Mouse (Mus musculus): ENCODE results near the gene Samd8. TPM values are rescaled to one million over a fixed set of nuclear protein-coding genes. Genes with fewer than 3 reads are reported as not detected.

Gene Samd8
- polyA plus RNA-seq, 1 experiment from 2014 or later: 19.9 TPM

DNA sequence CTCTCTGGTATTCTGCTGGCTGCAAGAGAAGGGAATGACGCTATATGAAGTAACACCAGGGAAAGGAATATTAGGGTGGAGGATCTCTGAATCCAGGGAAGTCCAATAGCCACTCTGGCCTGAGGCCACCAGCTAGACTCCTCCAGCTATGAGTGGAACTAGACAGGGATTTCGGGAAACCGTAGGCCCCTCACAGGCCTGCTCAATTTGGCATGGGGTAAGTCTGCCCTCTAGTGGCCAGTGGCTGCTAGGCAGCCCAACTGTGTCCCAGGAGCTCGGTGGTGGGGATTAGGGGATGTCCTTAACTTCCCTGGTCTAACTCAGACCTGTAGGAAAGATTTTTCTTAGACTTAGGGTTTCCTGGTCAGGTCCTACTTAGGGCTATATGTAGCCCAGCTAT lies 8.5 kb upstream of the Samd8 start:
- Histone ChIP-seq H3K9ac (ENCODE audit: low read depth, low read length) (no peak overlapping the region), H3K9me3 (ENCODE audit: control insufficient read depth, low read length) (no peaks in the 10 kb centered on the region), H3K36me3 (ENCODE audit: control insufficient read depth, insufficient read depth, low read length) (no peaks in the 10 kb centered on the region), H3K4me1 (replicated peaks; ENCODE audit: control insufficient read depth, insufficient read depth, low read length) (no peaks in the 10 kb centered on the region), H3K27me3 (ENCODE audit: control insufficient read depth, insufficient read depth, low read length) (no peaks in the 10 kb centered on the region), H3K27ac (ENCODE audit: low read depth, low read length) (no peak overlapping the region), H3K4me2 (replicated peaks; ENCODE audit: low read depth, low read length) (no peak overlapping the region), H3K4me3 (ENCODE audit: low read depth, low read length) (no peak overlapping the region)
- ATAC-seq (ENCODE audit: low FRiP score) (peak; percentile 65), DNase-seq (ENCODE audit: low spot score) (peak; percentile 90)
- 19% methylated on average over 4 of the region's 4 CpGs for WGBS

GRCm38 (mm10) chr14:21742441-21742840 lies 7.9 kb upstream of the Samd8 start:
- no peaks in the 10 kb centered on the region for H3K9me3 ChIP-seq (ENCODE audit: control insufficient read depth, low read length)
- ATAC-seq (ENCODE audit: low FRiP score) (no peak), DNase-seq (ENCODE audit: low spot score) (no peak)
- no peaks in the 10 kb centered on the region for H3K36me3 ChIP-seq (ENCODE audit: control insufficient read depth, insufficient read depth, low read length)
- no peaks in the 10 kb centered on the region for H3K4me1 ChIP-seq (replicated peaks; ENCODE audit: control insufficient read depth, insufficient read depth, low read length)
- no peaks in the 10 kb centered on the region for H3K27me3 ChIP-seq (ENCODE audit: control insufficient read depth, insufficient read depth, low read length)
- H3K4me3 ChIP-seq (ENCODE audit: low read depth, low read length): no peak overlapping the region
- WGBS: 88% methylated on average over 4 of the region's 4 CpGs
- no peak overlapping the region for H3K4me2 ChIP-seq (replicated peaks; ENCODE audit: low read depth, low read length)
- H3K27ac ChIP-seq (ENCODE audit: low read depth, low read length): no peak overlapping the region
- H3K9ac ChIP-seq (ENCODE audit: low read depth, low read length): no peak overlapping the region

DNA sequence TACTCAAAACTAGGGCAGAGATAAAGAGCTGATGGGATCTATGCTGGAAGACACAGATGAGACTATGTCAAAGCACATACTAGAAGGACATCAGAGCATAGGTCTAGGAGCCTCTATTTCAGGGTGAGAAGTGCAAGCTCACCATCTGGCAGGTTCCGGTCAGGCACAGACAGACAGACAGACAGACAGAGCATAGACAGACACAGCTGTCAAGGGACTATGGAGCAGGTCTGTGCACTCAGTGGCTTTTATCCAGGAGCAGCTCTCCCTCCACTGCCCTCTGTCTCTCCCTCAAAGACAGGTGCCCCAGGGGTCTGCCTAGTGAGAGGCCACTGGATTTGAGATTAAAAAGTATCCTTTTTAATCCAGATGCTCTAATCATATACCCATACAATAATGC lies 6.2 kb upstream of the Samd8 start:
- DNase-seq (ENCODE audit: low spot score) (no peak), ATAC-seq (ENCODE audit: low FRiP score) (no peak)
- no peaks in the 10 kb centered on the region for H3K27me3 ChIP-seq (ENCODE audit: control insufficient read depth, insufficient read depth, low read length)
- H3K9ac ChIP-seq (ENCODE audit: low read depth, low read length): no peak overlapping the region
- no peak overlapping the region for H3K4me3 ChIP-seq (ENCODE audit: low read depth, low read length)
- no peaks in the 10 kb centered on the region for H3K36me3 ChIP-seq (ENCODE audit: control insufficient read depth, insufficient read depth, low read length)
- no peak overlapping the region for H3K27ac ChIP-seq (ENCODE audit: low read depth, low read length)
- no peaks in the 10 kb centered on the region for H3K4me1 ChIP-seq (replicated peaks; ENCODE audit: control insufficient read depth, insufficient read depth, low read length)
- WGBS: 88% methylated on average over 1 of the region's 1 CpGs
- no peaks in the 10 kb centered on the region for H3K9me3 ChIP-seq (ENCODE audit: control insufficient read depth, low read length)
- no peak overlapping the region for H3K4me2 ChIP-seq (replicated peaks; ENCODE audit: low read depth, low read length)

GRCm38 (mm10) chr14:21745149-21745548 lies 5.2 kb upstream of the Samd8 start:
- Histone ChIP-seq H3K4me1 (replicated peaks; ENCODE audit: control insufficient read depth, insufficient read depth, low read length) (no peaks in the 10 kb centered on the region), H3K27ac (ENCODE audit: low read depth, low read length) (no peak overlapping the region), H3K4me3 (ENCODE audit: low read depth, low read length) (no peak overlapping the region), H3K4me2 (replicated peaks; ENCODE audit: low read depth, low read length) (no peak overlapping the region), H3K9ac (ENCODE audit: low read depth, low read length) (no peak overlapping the region), H3K36me3 (ENCODE audit: control insufficient read depth, insufficient read depth, low read length) (no peaks in the 10 kb centered on the region), H3K27me3 (ENCODE audit: control insufficient read depth, insufficient read depth, low read length) (no peaks in the 10 kb centered on the region), H3K9me3 (ENCODE audit: control insufficient read depth, low read length) (no peaks in the 10 kb centered on the region)
- DNase-seq (ENCODE audit: low spot score) (no peak), ATAC-seq (ENCODE audit: low FRiP score) (no peak)
- WGBS: 75% methylated on average over 5 of the region's 5 CpGs

DNA sequence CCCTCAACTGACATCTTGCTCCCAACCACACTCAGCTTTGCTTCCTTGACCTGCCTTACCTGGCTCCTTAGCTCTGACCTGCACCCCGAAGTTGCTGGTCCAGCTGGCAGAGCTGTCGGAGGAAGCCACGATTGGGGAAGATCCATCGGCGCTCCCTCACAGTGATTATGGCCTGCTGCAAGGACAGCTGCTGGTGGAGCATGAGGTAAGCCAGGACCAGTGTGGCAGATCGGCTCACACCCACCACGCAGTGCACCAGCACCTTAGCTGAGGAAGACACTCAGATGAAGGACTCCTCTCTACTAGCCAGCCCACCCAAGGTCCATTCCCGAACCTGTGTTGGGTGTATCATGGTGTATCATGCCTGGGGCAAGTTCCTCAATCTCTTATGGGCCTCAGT lies 4.1 kb upstream of the Samd8 start:
- 85% methylated on average over 8 of the region's 8 CpGs for WGBS
- DNase-seq (ENCODE audit: low spot score): no peak
- no peak overlapping the region for H3K27ac ChIP-seq (ENCODE audit: low read depth, low read length)
- H3K27me3 ChIP-seq (ENCODE audit: control insufficient read depth, insufficient read depth, low read length): no peaks in the 10 kb centered on the region
- no peak overlapping the region for H3K9ac ChIP-seq (ENCODE audit: low read depth, low read length)
- ATAC-seq (ENCODE audit: low FRiP score): no peak
- H3K36me3 ChIP-seq (ENCODE audit: control insufficient read depth, insufficient read depth, low read length): no peaks in the 10 kb centered on the region
- no peak overlapping the region for H3K4me2 ChIP-seq (replicated peaks; ENCODE audit: low read depth, low read length)
- H3K9me3 ChIP-seq (ENCODE audit: control insufficient read depth, low read length): no peaks in the 10 kb centered on the region
- H3K4me1 ChIP-seq (replicated peaks; ENCODE audit: control insufficient read depth, insufficient read depth, low read length): no peaks in the 10 kb centered on the region
- H3K4me3 ChIP-seq (ENCODE audit: low read depth, low read length): no peak overlapping the region

GRCm38 (mm10) chr14:21746846-21747245 lies 3.5 kb upstream of the Samd8 start:
- ATAC-seq (ENCODE audit: low FRiP score) (no peak), DNase-seq (ENCODE audit: low spot score) (no peak)
- no peaks in the 10 kb centered on the region for H3K4me1 ChIP-seq (replicated peaks; ENCODE audit: control insufficient read depth, insufficient read depth, low read length)
- WGBS: 94% methylated on average over 2 of the region's 2 CpGs
- H3K4me2 ChIP-seq (replicated peaks; ENCODE audit: low read depth, low read length): no peak overlapping the region
- no peak overlapping the region for H3K9ac ChIP-seq (ENCODE audit: low read depth, low read length)
- no peaks in the 10 kb centered on the region for H3K9me3 ChIP-seq (ENCODE audit: control insufficient read depth, low read length)
- no peak overlapping the region for H3K4me3 ChIP-seq (ENCODE audit: low read depth, low read length)
- H3K36me3 ChIP-seq (ENCODE audit: control insufficient read depth, insufficient read depth, low read length): no peaks in the 10 kb centered on the region
- H3K27ac ChIP-seq (ENCODE audit: low read depth, low read length): no peak overlapping the region
- no peaks in the 10 kb centered on the region for H3K27me3 ChIP-seq (ENCODE audit: control insufficient read depth, insufficient read depth, low read length)

DNA sequence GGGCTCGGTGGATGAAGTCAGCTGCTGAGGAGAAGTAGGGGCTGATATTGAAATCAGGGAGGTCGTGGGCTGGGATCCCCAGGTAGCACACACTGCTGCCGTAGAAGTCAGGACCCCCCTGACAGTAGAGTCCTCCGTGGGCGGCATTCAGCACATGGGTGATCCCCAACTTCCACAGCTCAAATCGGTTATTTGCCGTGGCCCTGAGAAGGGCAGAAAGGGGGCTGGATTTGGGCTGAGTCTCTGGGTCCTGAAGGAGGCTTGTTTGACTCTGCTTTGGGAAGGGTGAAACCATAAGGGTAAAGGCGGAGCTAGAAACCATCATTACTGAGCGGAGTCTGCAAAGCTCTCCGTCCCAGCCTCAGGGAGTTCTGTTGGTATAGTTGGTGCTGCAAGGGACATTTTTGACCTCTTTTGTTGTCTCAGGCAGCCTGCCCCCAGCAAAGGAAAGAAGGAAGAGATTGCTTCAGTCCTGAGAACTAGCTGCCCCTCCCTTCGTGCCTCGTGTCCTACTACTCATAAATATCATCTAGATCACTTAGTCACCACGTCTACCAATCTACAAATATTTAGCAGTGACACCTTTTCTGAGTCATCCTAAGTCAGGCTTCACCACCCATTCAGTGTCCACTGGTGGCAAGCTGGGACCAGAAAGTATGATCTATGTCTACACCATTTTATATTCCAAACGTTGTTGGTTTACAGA lies 2.7 kb upstream of the Samd8 start:
- no peaks in the 10 kb centered on the region for H3K9me3 ChIP-seq (ENCODE audit: control insufficient read depth, low read length)
- no peaks in the 10 kb centered on the region for H3K27me3 ChIP-seq (ENCODE audit: control insufficient read depth, insufficient read depth, low read length)
- DNase-seq (ENCODE audit: low spot score): no peak
- ATAC-seq (ENCODE audit: low FRiP score): no peak
- H3K27ac ChIP-seq (ENCODE audit: low read depth, low read length): no peak overlapping the region
- H3K9ac ChIP-seq (ENCODE audit: low read depth, low read length): no peak overlapping the region
- no peaks in the 10 kb centered on the region for H3K36me3 ChIP-seq (ENCODE audit: control insufficient read depth, insufficient read depth, low read length)
- H3K4me2 ChIP-seq (replicated peaks; ENCODE audit: low read depth, low read length): no peak overlapping the region
- no peak overlapping the region for H3K4me3 ChIP-seq (ENCODE audit: low read depth, low read length)
- no peaks in the 10 kb centered on the region for H3K4me1 ChIP-seq (replicated peaks; ENCODE audit: control insufficient read depth, insufficient read depth, low read length)
- 76% methylated on average over 14 of the region's 14 CpGs for WGBS

GRCm38 (mm10) chr14:21748142-21748870 lies 2.0 kb upstream of the Samd8 start:
- peak; percentile 74 for DNase-seq (ENCODE audit: low spot score)
- no peak overlapping the region for H3K27ac ChIP-seq (ENCODE audit: low read depth, low read length)
- H3K27me3 ChIP-seq (ENCODE audit: control insufficient read depth, insufficient read depth, low read length): no peaks in the 10 kb centered on the region
- ATAC-seq (ENCODE audit: low FRiP score): no peak
- no peaks in the 10 kb centered on the region for H3K36me3 ChIP-seq (ENCODE audit: control insufficient read depth, insufficient read depth, low read length)
- H3K4me2 ChIP-seq (replicated peaks; ENCODE audit: low read depth, low read length): no peak overlapping the region
- no peaks in the 10 kb centered on the region for H3K4me1 ChIP-seq (replicated peaks; ENCODE audit: control insufficient read depth, insufficient read depth, low read length)
- WGBS: 41% methylated on average over 15 of the region's 15 CpGs
- no peaks in the 10 kb centered on the region for H3K9me3 ChIP-seq (ENCODE audit: control insufficient read depth, low read length)
- no peak overlapping the region for H3K9ac ChIP-seq (ENCODE audit: low read depth, low read length)
- H3K4me3 ChIP-seq (ENCODE audit: low read depth, low read length): no peak overlapping the region

All from hindbrain, embryonic 11.5 days (tissue).